Mouse (Mus musculus) CH12.LX (cell line): ENCODE measurements around the gene Macrod1. TPM values are rescaled to one million over a fixed set of nuclear protein-coding genes. Genes with fewer than 3 reads are reported as not detected.

ENCODE experiments used
- DNase-seq: peaks from one replicate; pipeline ENCODE4 v3.0.0-alpha.2; 2013; ENCODE audit errors: extremely low read depth
- H3K27ac ChIP-seq: 2 replicates; pipeline ENCODE4 v1.5.1; 2012; ENCODE audit warnings: low read depth, mild to moderate bottlenecking, control low read depth, moderate library complexity; ENCODE audit not compliant: insufficient read depth
- H3K27me3 ChIP-seq: replicated peaks from 2 replicates; pipeline ENCODE3; 2012; ENCODE audit warnings: inconsistent platforms
- H3K36me3 ChIP-seq, 2 experiments: replicated peaks in 1 of 2; 2 replicates each; pipeline versions ENCODE3 to v1.6.1; 2012; ENCODE audit warnings: inconsistent platforms in 1 of 2, low read length in 1 of 2, mild to moderate bottlenecking in 1 of 2, mixed read lengths in 1 of 2, moderate library complexity in 1 of 2; ENCODE audit not compliant: control insufficient read depth in 1 of 2, insufficient read depth in 1 of 2
- H3K4me1 ChIP-seq, 2 experiments: 2 replicates each; pipeline ENCODE4 v1.6.1; 2012; ENCODE audit warnings: inconsistent platforms in 1 of 2, moderate library complexity in 1 of 2; ENCODE audit not compliant: insufficient read depth in 2 of 2, control insufficient read depth in 1 of 2
- H3K4me2 ChIP-seq: 2 replicates; pipeline ENCODE4 v1.6.1; 2012; ENCODE audit warnings: low read depth, mild to moderate bottlenecking, control low read depth; ENCODE audit not compliant: poor library complexity, insufficient read depth, severe bottlenecking
- H3K4me3 ChIP-seq, 3 experiments: fragments of 150-350 bp in 1 of 3; sonication (generic) in 1 of 3; replicated peaks in 1 of 3; 2 replicates each; pipeline versions ENCODE3 to v1.5.1; 2011 to 2012; ENCODE audit warnings: low read depth in 2 of 3, low read length in 2 of 3, mild to moderate bottlenecking in 2 of 3, moderate library complexity in 2 of 3, control low read depth in 1 of 3, improper control_type of control experiment in 1 of 3, inconsistent platforms in 1 of 3, mixed read lengths in 1 of 3; ENCODE audit not compliant: poor library complexity in 1 of 3
- H3K79me2 ChIP-seq: replicated peaks from 2 replicates; pipeline ENCODE4 v1.6.1; 2012; ENCODE audit warnings: mild to moderate bottlenecking, moderate library complexity; ENCODE audit not compliant: control insufficient read depth, poor library complexity, insufficient read depth, severe bottlenecking; ENCODE audit errors: extremely low read depth
- H3K9ac ChIP-seq: 2 replicates; pipeline ENCODE4 v1.6.1; 2012; ENCODE audit warnings: low read depth, mild to moderate bottlenecking, control low read depth, moderate library complexity; ENCODE audit not compliant: insufficient read depth
- H3K9me3 ChIP-seq: replicated peaks from 2 replicates; pipeline ENCODE3; 2012; ENCODE audit warnings: low read length, inconsistent platforms, mixed read lengths
- CHD1 ChIP-seq: IDR thresholded peaks from 2 replicates; pipeline ENCODE4 v1.6.1; 2012; ENCODE audit warnings: low read depth, low read length, improper control_type of control experiment, inconsistent platforms
- CTCF ChIP-seq, 2 experiments: IDR thresholded peaks in 1 of 2; conservative IDR thresholded peaks in 1 of 2; 2 replicates each; pipeline ENCODE4 v1.5.1; 2011 to 2012; ENCODE audit warnings: low read depth in 2 of 2, low read length in 2 of 2, improper control_type of control experiment in 1 of 2, inconsistent platforms in 1 of 2, mild to moderate bottlenecking in 1 of 2, moderate library complexity in 1 of 2
- ELF1 ChIP-seq: IDR thresholded peaks from 2 replicates; pipeline ENCODE4 v1.6.1; 2014; ENCODE audit warnings: low read depth, mild to moderate bottlenecking, inconsistent platforms, low read length, improper control_type of control experiment
- ETS1 ChIP-seq: conservative IDR thresholded peaks from 2 replicates; pipeline ENCODE4 v1.6.1; 2012; ENCODE audit warnings: low read depth, mild to moderate bottlenecking, inconsistent platforms, low read length, improper control_type of control experiment, moderate library complexity
- MAFK ChIP-seq: IDR thresholded peaks from 2 replicates; pipeline ENCODE4 v1.6.1; 2011; ENCODE audit warnings: low read length, improper control_type of control experiment; ENCODE audit not compliant: insufficient replicate concordance
- MAZ ChIP-seq: IDR thresholded peaks from 2 replicates; pipeline ENCODE4 v1.6.1; 2012; ENCODE audit warnings: low read depth, mild to moderate bottlenecking, inconsistent platforms, low read length, improper control_type of control experiment, moderate library complexity
- MYC ChIP-seq: IDR thresholded peaks from 2 replicates; pipeline ENCODE4 v1.6.1; 2011; ENCODE audit warnings: low read depth, mild to moderate bottlenecking, improper control_type of control experiment, low read length
- NELFE ChIP-seq: IDR thresholded peaks from 2 replicates; pipeline ENCODE4 v1.6.1; 2011; ENCODE audit warnings: low read depth, low read length, improper control_type of control experiment
- NRF1 ChIP-seq: IDR thresholded peaks from 2 replicates; pipeline ENCODE4 v1.6.1; 2014; ENCODE audit warnings: low read depth, mild to moderate bottlenecking, inconsistent platforms, low read length, improper control_type of control experiment, moderate library complexity
- PAX5 ChIP-seq: IDR thresholded peaks from 2 replicates; pipeline ENCODE4 v1.6.1; 2012; ENCODE audit warnings: low read length, inconsistent platforms, mixed read lengths
- POLR2AphosphoS2 ChIP-seq: IDR thresholded peaks from 2 replicates; pipeline ENCODE4 v1.6.1; 2011; ENCODE audit warnings: low read depth, low read length, improper control_type of control experiment
- RAD21 ChIP-seq: IDR thresholded peaks from 2 replicates; pipeline ENCODE4 v1.6.1; 2011; ENCODE audit warnings: low read depth, mild to moderate bottlenecking, low read length, improper control_type of control experiment, moderate library complexity
- RCOR1 ChIP-seq: conservative IDR thresholded peaks from 2 replicates; pipeline ENCODE4 v1.6.1; 2012; ENCODE audit warnings: low read depth, mild to moderate bottlenecking, inconsistent platforms, low read length, improper control_type of control experiment
- TBP ChIP-seq: conservative IDR thresholded peaks from 2 replicates; pipeline ENCODE4 v1.6.1; 2011; ENCODE audit warnings: low read depth, low read length, improper control_type of control experiment
- TCF12 ChIP-seq: IDR thresholded peaks from 2 replicates; pipeline ENCODE4 v1.6.1; 2014; ENCODE audit warnings: low read depth, mild to moderate bottlenecking, inconsistent platforms, low read length, improper control_type of control experiment
- UBTF ChIP-seq: IDR thresholded peaks from 2 replicates; pipeline ENCODE4 v1.6.1; 2012; ENCODE audit warnings: low read depth, mild to moderate bottlenecking, inconsistent platforms, low read length, improper control_type of control experiment, moderate library complexity
- USF1 ChIP-seq: IDR thresholded peaks from 2 replicates; pipeline ENCODE4 v1.6.1; 2014; ENCODE audit warnings: low read depth, mild to moderate bottlenecking, inconsistent platforms, low read length, improper control_type of control experiment
- ZC3H11A ChIP-seq: IDR thresholded peaks from 2 replicates; pipeline ENCODE4 v1.6.1; 2012; ENCODE audit warnings: low read depth, mild to moderate bottlenecking, inconsistent platforms, low read length, improper control_type of control experiment
- ZKSCAN1 ChIP-seq: IDR thresholded peaks from 2 replicates; pipeline ENCODE4 v1.6.1; 2012; ENCODE audit warnings: low read depth, inconsistent platforms, low read length, improper control_type of control experiment, borderline replicate concordance
- ZMIZ1 ChIP-seq: IDR thresholded peaks from 2 replicates; pipeline ENCODE4 v1.6.1; 2012; ENCODE audit warnings: low read depth, mild to moderate bottlenecking, inconsistent platforms, low read length, improper control_type of control experiment
- dilution Hi-C: fragments of 300-500 bp; cut with MboI; formaldehyde crosslinking; loops from 2 replicates; pipeline ENCODE4 v1.14.3; 2020; ENCODE audit warnings: low sequenced_read_pairs; ENCODE audit not compliant: extremely low pct_unique_long_range_greater_than_20kb, extremely low pct_ligation_motif_present
- in situ Hi-C: fragments of 300-500 bp; cut with MboI; formaldehyde crosslinking; loops from 3 replicates; pipeline ENCODE4 v1.14.3; 2019; ENCODE audit warnings: low sequenced_read_pairs, low pct_ligation_motif_present, low pct_unique_long_range_greater_than_20kb, mixed read lengths
- polyA plus RNA-seq: library from polyadenylated mRNA; unstranded; fragments of >175 nt; gene quantifications from 2 replicates; pipeline ENCODE4 v1.2.1, GENCODE M21; 2012; ENCODE audit warnings: low read depth; ENCODE audit not compliant: insufficient read length
- total RNA-seq, 2 experiments: library from RNA; depleted of rRNA; stranded (reverse); fragments of 300-350 nt in 1 of 2; fragments of >200 nt in 1 of 2; gene quantifications; 2 replicates each; pipeline ENCODE4 v1.2.3; 2012 to 2014

Gene Macrod1
- total and polyA plus RNA-seq, 3 experiments: 1.0 TPM; not detected in 2

GRCm38 (mm10) chr19:7122277-7122676 is 65.7 kb downstream of the Macrod1 start:
- Histone ChIP-seq H3K27me3 (peaks cover 84% of the 10 kb centered on the region), H3K9me3 (no peaks in the 10 kb centered on the region), H3K4me3 (no peak overlapping the region), H3K79me2 (no peaks in the 10 kb centered on the region), H3K4me1 (peaks cover 5 to 12% of the 10 kb centered on the region in 2 experiments; a peak in 3 of 4 replicates), H3K36me3 (no peaks in the 10 kb centered on the region), H3K9ac (no peak overlapping the region), H3K4me2 (no peak overlapping the region), H3K27ac (no peak overlapping the region)
- dilution Hi-C loops: no loop called here
- no peak for TF ChIP-seq PAX5
- TF ChIP-seq RAD21: no peak
- no peak for TF ChIP-seq ZC3H11A
- TF ChIP-seq ZMIZ1: no peak
- TF ChIP-seq RCOR1: no peak
- no peak for TF ChIP-seq NELFE
- in situ Hi-C loops: no loop called here
- no peak for DNase-seq

GRCm38 (mm10) chr19:7122698-7123306 is 66.2 kb downstream of the Macrod1 start:
- no peaks in the 10 kb centered on the region for H3K79me2 ChIP-seq
- H3K4me3 ChIP-seq: no peak overlapping the region
- H3K27me3 ChIP-seq: peaks cover 82% of the 10 kb centered on the region
- in situ Hi-C loops (no loop called here), dilution Hi-C loops (no loop called here)
- peaks cover 3 to 6% of the 10 kb centered on the region in 2 experiments; a peak in 3 of 4 replicates for H3K4me1 ChIP-seq
- DNase-seq: no peak
- TF ChIP-seq ELF1: no peak
- no peak for TF ChIP-seq ZC3H11A
- no peaks in the 10 kb centered on the region for H3K36me3 ChIP-seq
- no peaks in the 10 kb centered on the region for H3K9me3 ChIP-seq
- H3K9ac ChIP-seq: no peak overlapping the region
- no peak overlapping the region for H3K27ac ChIP-seq
- H3K4me2 ChIP-seq: no peak overlapping the region

GRCm38 (mm10) chr19:7125526-7126156 is 69.0 kb downstream of the Macrod1 start:
- in situ Hi-C loops (no loop called here), dilution Hi-C loops (no loop called here)
- Histone ChIP-seq H3K27ac (no peak overlapping the region), H3K9ac (no peak overlapping the region), H3K9me3 (no peaks in the 10 kb centered on the region), H3K79me2 (no peaks in the 10 kb centered on the region), H3K36me3 (no peaks in the 10 kb centered on the region), H3K4me2 (no peak overlapping the region), H3K4me1 (peaks cover 3 to 6% of the 10 kb centered on the region in 2 experiments; a peak in 2 of 4 replicates), H3K4me3 (no peak overlapping the region), H3K27me3 (peaks cover 80% of the 10 kb centered on the region)
- no peak for DNase-seq
- TF ChIP-seq POLR2AphosphoS2 (no peak), NRF1 (no peak), UBTF (no peak), USF1 (no peak), MAFK (no peak), ZKSCAN1 (no peak), ELF1 (no peak), CTCF (conservative IDR thresholded peaks at IDR 0.05 in 1 of 2, IDR thresholded peaks at IDR 0.05 in 1 of 2; ENCODE audit: low read depth in 2 of 2, low read length in 2 of 2) (no peak), CHD1 (no peak), MAZ (no peak), TBP (no peak), ETS1 (no peak), MYC (no peak), TCF12 (no peak)
